Mouse (Mus musculus): ENCODE measurements around the gene Elobl. TPM values are rescaled to one million over a fixed set of nuclear protein-coding genes. Genes with fewer than 3 reads are reported as not detected.

The Elobl gene
- total and polyA plus RNA-seq, 3 experiments: not detected

DNA sequence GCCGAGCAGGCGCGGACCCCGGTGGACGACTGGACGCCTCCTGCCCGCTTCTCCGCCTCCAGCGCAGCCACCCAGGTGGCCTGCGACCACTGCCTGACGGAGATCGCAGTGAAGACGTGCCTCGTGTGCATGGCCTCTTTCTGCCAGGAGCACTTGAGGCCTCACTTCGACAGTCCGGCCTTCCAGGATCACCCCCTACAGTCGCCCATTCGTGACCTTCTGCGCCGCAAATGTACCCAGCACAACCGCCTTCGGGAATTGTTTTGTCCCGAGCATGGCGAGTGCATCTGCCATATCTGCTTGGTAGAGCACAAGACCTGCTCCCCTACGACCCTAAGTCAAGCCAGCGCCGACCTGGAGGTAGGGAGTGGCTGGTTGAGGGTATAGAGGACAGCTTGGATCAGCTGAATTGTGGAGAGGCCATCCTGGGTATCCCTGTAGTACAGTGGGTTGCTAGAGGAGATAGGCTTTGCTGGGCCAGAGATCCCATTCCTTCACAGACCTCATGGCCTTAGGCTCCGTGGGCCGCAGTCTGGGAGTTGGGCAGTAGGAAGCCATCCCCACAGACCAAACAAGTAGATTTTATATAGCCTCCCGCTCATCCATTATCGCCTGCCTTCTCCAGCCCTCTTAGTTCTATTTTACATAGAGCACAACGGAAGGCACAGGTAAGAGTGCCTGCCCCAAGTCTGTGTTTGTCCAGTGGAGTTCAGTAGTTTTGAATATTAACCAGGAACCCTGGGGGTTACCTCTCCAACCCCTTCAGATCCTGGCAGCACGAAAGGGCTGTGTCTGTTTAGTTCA, 33.2 kb upstream of the Elobl start:
- TF ChIP-seq KAT2A (IDR thresholded peaks at IDR 0.05; ENCODE audit: insufficient replicate concordance, low read length) (no peak), BHLHE40 (IDR thresholded peaks at IDR 0.05; ENCODE audit: low read depth, low read length) (no peak), SMC3 (IDR thresholded peaks at IDR 0.05; ENCODE audit: low read depth, low read length) (no peak), POLR2A (IDR thresholded peaks at IDR 0.05; ENCODE audit: low read depth, low read length) (no peak), USF1 (IDR thresholded peaks at IDR 0.05; ENCODE audit: low read depth, low read length) (no peak), ELF1 (IDR thresholded peaks at IDR 0.05; ENCODE audit: low read depth, low read length) (no peak), MAX (IDR thresholded peaks at IDR 0.05; ENCODE audit: low read length) (no peak; the same call in 1 of the 2 replicates), USF2 (conservative IDR thresholded peaks at IDR 0.05; ENCODE audit: low read depth, low read length) (no peak), EP300 (IDR thresholded peaks at IDR 0.05; ENCODE audit: low read length) (no peak), NELFE (IDR thresholded peaks at IDR 0.05; ENCODE audit: low read depth, low read length) (no peak), JUND (conservative IDR thresholded peaks at IDR 0.05; ENCODE audit: low read depth, low read length) (no peak), SIN3A (IDR thresholded peaks at IDR 0.05; ENCODE audit: low read length) (peak; percentile 44; the same call in 1 of the 2 replicates), CHD1 (IDR thresholded peaks at IDR 0.05; ENCODE audit: low read depth, low read length) (peak; percentile 30; the same call in 1 of the 2 replicates), ZKSCAN1 (IDR thresholded peaks at IDR 0.05; ENCODE audit: borderline replicate concordance, low read depth, low read length) (no peak), NRF1 (IDR thresholded peaks at IDR 0.05; ENCODE audit: low read depth, low read length) (no peak), RAD21 (IDR thresholded peaks at IDR 0.05; ENCODE audit: low read depth, low read length) (no peak), IRF4 (IDR thresholded peaks at IDR 0.05; ENCODE audit: low read depth, low read length) (no peak)
- no peaks in the 10 kb centered on the region for H3K9me3 ChIP-seq (replicated peaks; ENCODE audit: low read length)
- H3K4me2 ChIP-seq (ENCODE audit: insufficient read depth, low read depth, poor library complexity, severe bottlenecking): peak overlapping the region; percentile 58
- H3K9ac ChIP-seq (ENCODE audit: insufficient read depth, low read depth): peak overlapping the region; percentile 50
- peak overlapping the region; percentile 7 for H3K27ac ChIP-seq (ENCODE audit: insufficient read depth, low read depth)
- H3K79me2 ChIP-seq (replicated peaks; ENCODE audit: control insufficient read depth, extremely low read depth, insufficient read depth, poor library complexity, severe bottlenecking): peaks cover 37% of the 10 kb centered on the region
- peaks cover 26 to 61% of the 10 kb centered on the region in 2 experiments for H3K4me1 ChIP-seq (ENCODE audit: control insufficient read depth in 1 of 2, insufficient read depth in 2 of 2)
- peak overlapping the region; percentile 76 to 85 (median 84) for H3K4me3 ChIP-seq (replicated peaks in 1 of 3; ENCODE audit: low read depth in 2 of 3, low read length in 2 of 3, poor library complexity in 1 of 3)
- dilution Hi-C loops (cut with MboI; ENCODE audit: extremely low pct_ligation_motif_present, extremely low pct_unique_long_range_greater_than_20kb, low sequenced_read_pairs): no loop called here
- no peak for DNase-seq (ENCODE audit: extremely low read depth)
- no peaks in the 10 kb centered on the region for H3K27me3 ChIP-seq (replicated peaks)
- in situ Hi-C loops (cut with MboI; ENCODE audit: low pct_ligation_motif_present, low pct_unique_long_range_greater_than_20kb, low sequenced_read_pairs): loop anchor here (5.0 to 10.0 kb wide), 2 partner anchors 37 to 305 kb away; partner anchors contain the start of gene Nog
- H3K36me3 ChIP-seq (replicated peaks in 1 of 2; ENCODE audit: control insufficient read depth in 1 of 2, insufficient read depth in 1 of 2, low read length in 1 of 2): peaks cover 5 to 36% of the 10 kb centered on the region in 2 experiments

DNA sequence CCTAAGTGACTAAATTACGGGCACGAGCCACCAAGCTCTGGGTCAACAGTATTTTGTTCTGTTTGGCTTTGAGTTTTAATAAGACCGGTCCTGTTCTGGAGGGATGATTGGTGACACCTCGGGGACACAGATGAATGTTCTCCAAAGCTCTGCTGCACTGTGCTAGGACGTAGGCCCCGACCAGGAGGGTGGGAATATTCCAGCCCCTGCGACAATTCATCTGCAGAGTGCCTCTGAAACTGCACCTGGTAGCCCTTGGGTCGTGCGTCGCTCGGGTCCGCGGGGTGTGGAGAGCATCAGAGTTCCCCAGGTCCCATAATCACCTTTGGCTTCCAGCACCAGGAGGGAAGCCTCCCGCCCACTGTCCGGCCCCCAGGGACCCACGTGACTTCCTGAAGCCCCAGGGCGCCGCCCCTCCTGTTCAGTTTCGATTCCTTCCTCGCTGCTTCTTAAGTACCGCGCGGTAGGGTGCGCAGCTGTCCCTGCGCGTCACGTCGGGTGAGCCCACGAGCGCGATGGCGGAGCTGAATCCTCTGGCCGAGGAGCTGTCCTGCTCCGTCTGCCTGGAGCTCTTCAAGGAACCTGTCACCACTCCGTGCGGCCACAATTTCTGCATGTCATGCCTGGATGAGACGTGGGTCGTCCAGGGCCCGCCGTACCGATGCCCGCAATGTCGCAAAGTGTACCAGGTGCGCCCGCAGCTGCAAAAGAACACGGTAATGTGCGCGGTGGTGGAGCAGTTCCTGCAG, 32.4 kb upstream of the Elobl start, which contains the start of gene Trim25:
Trim25 (plus strand) TSS at position 403 of the 749 bp plus-strand sequence.
- Histone ChIP-seq H3K4me1 (ENCODE audit: control insufficient read depth in 1 of 2, insufficient read depth in 2 of 2) (peaks cover 22 to 61% of the 10 kb centered on the region in 2 experiments), H3K9ac (ENCODE audit: insufficient read depth, low read depth) (peak within 1 kb of the TSS; percentile 50), H3K4me2 (ENCODE audit: insufficient read depth, low read depth, poor library complexity, severe bottlenecking) (peak within 1 kb of the TSS; percentile 72), H3K9me3 (replicated peaks; ENCODE audit: low read length) (no peaks in the 10 kb centered on the region), H3K36me3 (replicated peaks in 1 of 2; ENCODE audit: control insufficient read depth in 1 of 2, insufficient read depth in 1 of 2, low read length in 1 of 2) (peaks cover 0 to 30% of the 10 kb centered on the region in 2 experiments), H3K4me3 (replicated peaks in 1 of 3; ENCODE audit: low read depth in 2 of 3, low read length in 2 of 3, poor library complexity in 1 of 3) (peak within 1 kb of the TSS; percentile 76 to 85 (median 84)), H3K79me2 (replicated peaks; ENCODE audit: control insufficient read depth, extremely low read depth, insufficient read depth, poor library complexity, severe bottlenecking) (peaks cover 37% of the 10 kb centered on the region), H3K27ac (ENCODE audit: insufficient read depth, low read depth) (peak within 1 kb of the TSS; percentile 7), H3K27me3 (replicated peaks) (no peaks in the 10 kb centered on the region)
- DNase-seq (ENCODE audit: extremely low read depth): peak; percentile 99
- in situ Hi-C loops (cut with MboI; ENCODE audit: low pct_ligation_motif_present, low pct_unique_long_range_greater_than_20kb, low sequenced_read_pairs): loop anchor here (10.0 kb wide), 1 partner anchor 306 kb away; the partner anchor contains the start of gene Nog
- dilution Hi-C loops (cut with MboI; ENCODE audit: extremely low pct_ligation_motif_present, extremely low pct_unique_long_range_greater_than_20kb, low sequenced_read_pairs): no loop called here
- TF ChIP-seq MYC (IDR thresholded peaks at IDR 0.05; ENCODE audit: low read depth, low read length) (peak; percentile 89), USF2 (conservative IDR thresholded peaks at IDR 0.05; ENCODE audit: low read depth, low read length) (peak; percentile 96), MAFK (IDR thresholded peaks at IDR 0.05; ENCODE audit: insufficient replicate concordance, low read length) (peak; percentile 50; the same call in 1 of the 2 replicates), NRF1 (IDR thresholded peaks at IDR 0.05; ENCODE audit: low read depth, low read length) (peak; percentile 86), RAD21 (IDR thresholded peaks at IDR 0.05; ENCODE audit: low read depth, low read length) (peak; percentile 12), SMC3 (IDR thresholded peaks at IDR 0.05; ENCODE audit: low read depth, low read length) (peak; percentile 36), EP300 (IDR thresholded peaks at IDR 0.05; ENCODE audit: low read length) (peak; percentile 78), MAX (IDR thresholded peaks at IDR 0.05; ENCODE audit: low read length) (peak; percentile 97), ZMIZ1 (IDR thresholded peaks at IDR 0.05; ENCODE audit: low read depth, low read length) (peak; percentile 97), USF1 (IDR thresholded peaks at IDR 0.05; ENCODE audit: low read depth, low read length) (peak; percentile 96), PAX5 (IDR thresholded peaks at IDR 0.05; ENCODE audit: low read length) (no peak), GABPA (IDR thresholded peaks at IDR 0.05; ENCODE audit: insufficient replicate concordance, low read depth, low read length) (no peak; the same call in 1 of the 2 replicates), POLR2AphosphoS2 (IDR thresholded peaks at IDR 0.05; ENCODE audit: low read depth, low read length) (peak; percentile 96), POLR2A (IDR thresholded peaks at IDR 0.05; ENCODE audit: low read depth, low read length) (peak; percentile 98), E2F4 (IDR thresholded peaks at IDR 0.05; ENCODE audit: insufficient replicate concordance, low read depth, low read length) (peak; percentile 84; the same call in 1 of the 2 replicates), UBTF (IDR thresholded peaks at IDR 0.05; ENCODE audit: low read depth, low read length) (peak; percentile 86), MAZ (IDR thresholded peaks at IDR 0.05; ENCODE audit: low read depth, low read length) (peak; percentile 95), TCF12 (IDR thresholded peaks at IDR 0.05; ENCODE audit: low read depth, low read length) (peak; percentile 98), CTCF (conservative IDR thresholded peaks at IDR 0.05 in 1 of 2, IDR thresholded peaks at IDR 0.05 in 1 of 2; ENCODE audit: low read depth in 2 of 2, low read length in 2 of 2) (peak in 1 of 2 experiments; percentile 49; a peak in 2 of 4 replicates)

Measured in CH12.LX (cell line).